Mouse (Mus musculus) erythroblast, embryonic 14.5 days (primary cell): ENCODE measurements at regions not wholly inside any gene's neighbourhood (a gene's known extent, or its start where the extent isn't known, plus 50 kb on each side); places are given as distances from the start of the nearest gene placed in this dataset.

Experiments used
- GATA1 ChIP-seq: IDR thresholded peaks from 2 replicates; pipeline ENCODE4 v1.6.1; 2012; ENCODE audit warnings: low read length, inconsistent platforms, mixed read lengths
- TAL1 ChIP-seq: IDR thresholded peaks from 3 replicates; pipeline ENCODE4 v1.6.1; 2012; ENCODE audit warnings: low read length, inconsistent platforms, mixed read lengths

GRCm38 (mm10) chr9:69592329-69593062 is 139.1 kb downstream of the Anxa2 start:
- TF ChIP-seq TAL1: no peak
- TF ChIP-seq GATA1: no peak
